Mouse (Mus musculus) intestine, embryonic 14.5 days (tissue): ENCODE data around the gene Nlk. TPM values are rescaled to one million over a fixed set of nuclear protein-coding genes. Genes with fewer than 3 reads are reported as not detected.

Experiments used
- ATAC-seq: fragments of 200-750 bp; cut with Nextera tagmentation; replicated peaks from 2 replicates; pipeline ENCODE4 v1.8.0; 2017; ENCODE audit warnings: low read depth, moderate number of reproducible peaks, moderate TSS enrichment, moderate library complexity; ENCODE audit not compliant: low FRiP score, low TSS enrichment
- DNase-seq: peaks from one replicate; pipeline ENCODE4 v3.0.0-alpha.2; 2018; ENCODE audit warnings: low spot score
- H3K27ac ChIP-seq: fragments of 300-500 bp; sonication (generic); 2 replicates; pipeline ENCODE4 v1.5.1; 2014; ENCODE audit warnings: low read depth, mild to moderate bottlenecking, control low read depth
- H3K27me3 ChIP-seq: fragments of 300-500 bp; sonication (generic); replicated peaks from 2 replicates; pipeline ENCODE4 v1.6.1; 2014; ENCODE audit warnings: low read length, control low read depth; ENCODE audit not compliant: control insufficient read depth, insufficient read depth
- H3K36me3 ChIP-seq: fragments of 300-500 bp; sonication (generic); 2 replicates; pipeline ENCODE4 v1.6.1; 2014; ENCODE audit warnings: low read length, control low read depth; ENCODE audit not compliant: control insufficient read depth, insufficient read depth
- H3K4me1 ChIP-seq: fragments of 300-500 bp; sonication (generic); replicated peaks from 2 replicates; pipeline ENCODE4 v1.6.1; 2014; ENCODE audit warnings: low read length, control low read depth, mixed read lengths; ENCODE audit not compliant: control insufficient read depth, insufficient read depth
- H3K4me2 ChIP-seq: fragments of 300-500 bp; sonication (generic); 2 replicates; pipeline ENCODE4 v1.6.1; 2014; ENCODE audit warnings: low read length
- H3K4me3 ChIP-seq: fragments of 300-500 bp; sonication (generic); 2 replicates; pipeline ENCODE4 v1.5.1; 2014; ENCODE audit warnings: low read depth, low read length, control low read depth, mixed read lengths
- H3K9ac ChIP-seq: fragments of 300-500 bp; sonication (generic); 2 replicates; pipeline ENCODE4 v1.6.1; 2014; ENCODE audit warnings: mild to moderate bottlenecking, low read length
- H3K9me3 ChIP-seq: fragments of 300-500 bp; sonication (generic); 2 replicates; pipeline ENCODE4 v1.6.1; 2016; ENCODE audit warnings: low read length, control low read depth; ENCODE audit not compliant: control insufficient read depth
- WGBS: fragments of 180-500 bp; shearing (Covaris S2); extraction: QIAGEN DNeasy Blood & Tissue Kit; methylation state at CpG from one replicate; pipeline ENCODE4 v1.1.7; 2014; 5-methylcytosine and 5-hydroxymethylcytosine counted together
- polyA plus RNA-seq: library from polyadenylated mRNA; unstranded; fragments of >200 nt; fragmentation: Nextera tagmentation; extraction: Ambion mirVana; gene quantifications from 2 replicates; pipeline ENCODE4 v1.2.1, GENCODE M21; 2014

The Nlk gene
- polyA plus RNA-seq, 1 experiment from 2014 or later: 12.6 TPM

DNA sequence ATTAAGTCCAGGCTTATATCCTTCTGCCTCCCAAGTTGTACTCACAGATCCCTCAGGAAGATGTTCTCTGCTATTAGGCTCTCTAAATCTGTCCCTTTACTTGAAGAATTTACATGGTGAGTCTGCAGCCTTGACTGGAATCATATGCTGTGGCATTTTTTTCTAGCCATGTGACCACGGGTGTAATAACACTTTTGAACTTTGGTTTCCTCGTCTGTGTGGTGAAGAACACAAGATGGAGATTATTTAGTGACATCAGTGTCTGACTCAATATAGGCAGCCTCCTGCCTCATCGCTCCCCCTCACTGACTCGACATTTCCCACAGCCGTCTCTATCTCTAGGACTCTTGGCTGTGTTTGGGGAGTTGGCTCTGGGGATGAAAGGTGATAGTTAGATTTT lies 5.9 kb upstream of the Nlk start:
- ATAC-seq (no peak), DNase-seq (no peak)
- Histone ChIP-seq H3K4me2 (no peak overlapping the region), H3K9me3 (no peaks in the 10 kb centered on the region), H3K4me3 (no peak overlapping the region), H3K27me3 (no peaks in the 10 kb centered on the region), H3K9ac (no peak overlapping the region), H3K4me1 (no peaks in the 10 kb centered on the region), H3K36me3 (no peaks in the 10 kb centered on the region), H3K27ac (no peak overlapping the region)
- WGBS: 72% methylated on average over 5 of the region's 5 CpGs

DNA sequence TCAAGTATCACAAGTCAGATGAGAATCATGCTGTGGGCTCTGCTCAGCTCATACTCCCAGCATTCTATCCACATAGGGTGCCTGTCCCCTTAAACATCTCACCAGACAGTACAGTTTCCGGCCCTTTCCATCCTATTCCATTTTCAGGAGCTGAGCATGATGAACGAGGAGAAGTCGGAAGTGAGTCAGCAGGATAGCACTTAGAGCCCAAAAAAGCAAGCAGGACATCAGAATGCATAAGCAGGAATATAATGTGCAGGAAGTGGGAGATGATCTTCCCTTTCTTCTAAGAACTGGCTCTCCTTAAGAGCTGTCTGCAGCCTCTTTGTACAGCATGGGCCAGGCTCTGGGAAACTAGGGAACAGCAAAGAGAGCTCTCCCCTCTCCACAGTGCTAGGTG lies 5.1 kb upstream of the Nlk start:
- Histone ChIP-seq H3K27me3 (no peaks in the 10 kb centered on the region), H3K9ac (no peak overlapping the region), H3K9me3 (no peaks in the 10 kb centered on the region), H3K36me3 (no peaks in the 10 kb centered on the region), H3K27ac (no peak overlapping the region), H3K4me2 (no peak overlapping the region), H3K4me1 (no peaks in the 10 kb centered on the region), H3K4me3 (no peak overlapping the region)
- ATAC-seq: no peak
- no peak for DNase-seq
- WGBS: 54% methylated on average over 3 of the region's 3 CpGs

DNA sequence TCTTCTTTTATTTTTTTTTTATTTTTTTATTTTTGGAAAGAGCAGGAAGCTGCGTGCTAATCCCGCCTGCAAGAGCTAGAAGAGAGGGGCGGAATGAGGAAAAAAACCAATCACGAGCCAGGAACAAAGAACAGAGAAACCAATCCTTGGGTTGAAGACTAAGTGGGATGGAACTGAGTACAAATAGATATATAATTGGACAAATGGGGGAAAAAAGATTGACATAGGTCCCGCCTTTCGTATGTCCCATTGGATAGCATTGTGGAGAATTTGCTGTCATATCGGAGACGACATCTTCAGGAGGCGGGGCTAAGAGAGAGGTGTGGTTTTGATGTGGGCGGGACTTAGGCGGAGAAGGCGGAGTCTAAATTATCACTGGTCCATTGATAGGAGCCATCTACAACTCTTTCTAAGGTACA lies 589 bp upstream of the Nlk start:
- ATAC-seq: peak; percentile 90
- Histone ChIP-seq H3K36me3 (no peaks in the 10 kb centered on the region), H3K27ac (peak overlapping the region; percentile 74; the same call in 1 of the 2 replicates), H3K9ac (0 out of 2 replicates have a peak overlapping the region, but pooled peaks have one; percentile 14), H3K4me2 (peak overlapping the region; percentile 46), H3K4me1 (peaks cover 23% of the 10 kb centered on the region), H3K27me3 (no peaks in the 10 kb centered on the region), H3K9me3 (no peaks in the 10 kb centered on the region), H3K4me3 (peak overlapping the region; percentile 78)
- DNase-seq: peak; percentile 90
- 0% methylated on average over 12 of the region's 12 CpGs for WGBS

DNA sequence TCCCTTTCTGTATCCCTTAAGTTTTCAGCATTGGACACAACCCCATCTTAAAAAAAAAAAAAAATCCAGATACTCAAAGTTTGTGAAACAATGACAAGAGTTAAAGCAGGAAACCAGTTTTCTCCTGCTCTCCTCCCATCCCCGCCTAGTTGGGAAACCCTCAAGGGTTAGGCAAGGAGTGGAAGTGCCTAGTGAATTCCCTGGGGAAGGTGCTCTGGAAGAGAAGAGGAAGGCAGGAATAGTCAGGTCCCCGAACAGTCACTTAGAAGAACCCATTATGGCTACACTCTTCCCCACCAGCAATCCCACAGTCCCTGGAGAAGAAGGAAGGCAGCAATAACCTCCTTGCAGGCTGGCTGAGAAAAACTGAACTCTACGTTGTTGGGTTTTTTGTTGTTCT lies 2.9 kb downstream of the Nlk start:
- Histone ChIP-seq H3K27ac (no peak overlapping the region), H3K4me2 (peak overlapping the region; percentile 32), H3K9ac (no peak overlapping the region), H3K27me3 (no peaks in the 10 kb centered on the region), H3K4me1 (peaks cover 32% of the 10 kb centered on the region), H3K36me3 (no peaks in the 10 kb centered on the region), H3K9me3 (no peaks in the 10 kb centered on the region), H3K4me3 (no peak overlapping the region)
- no peak for DNase-seq
- 70% methylated on average over 3 of the region's 3 CpGs for WGBS
- no peak for ATAC-seq

DNA sequence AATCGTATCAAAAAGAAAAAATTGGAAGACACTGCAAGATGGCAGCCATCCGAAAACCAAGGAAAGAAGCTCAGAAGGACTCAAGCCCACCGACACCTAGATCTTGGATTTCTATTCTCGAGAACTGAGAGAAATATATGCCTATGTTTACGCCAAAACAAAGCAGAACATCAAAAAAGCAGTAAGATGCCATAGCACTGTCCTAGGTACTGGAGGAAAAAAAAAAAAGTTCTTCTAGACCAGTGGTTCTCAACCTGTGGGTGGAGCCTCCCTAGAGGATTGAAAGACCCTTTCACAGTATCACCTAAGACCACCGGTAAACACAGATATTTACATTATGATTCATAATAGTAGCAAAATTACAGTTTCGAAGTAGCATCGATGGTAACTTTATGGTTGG lies 3.9 kb downstream of the Nlk start:
- no peak for ATAC-seq
- Histone ChIP-seq H3K4me2 (no peak overlapping the region), H3K9ac (no peak overlapping the region), H3K36me3 (no peaks in the 10 kb centered on the region), H3K27me3 (no peaks in the 10 kb centered on the region), H3K4me1 (peaks cover 32% of the 10 kb centered on the region), H3K27ac (no peak overlapping the region), H3K4me3 (no peak overlapping the region), H3K9me3 (no peaks in the 10 kb centered on the region)
- no peak for DNase-seq
- 92% methylated on average over 8 of the region's 8 CpGs for WGBS

DNA sequence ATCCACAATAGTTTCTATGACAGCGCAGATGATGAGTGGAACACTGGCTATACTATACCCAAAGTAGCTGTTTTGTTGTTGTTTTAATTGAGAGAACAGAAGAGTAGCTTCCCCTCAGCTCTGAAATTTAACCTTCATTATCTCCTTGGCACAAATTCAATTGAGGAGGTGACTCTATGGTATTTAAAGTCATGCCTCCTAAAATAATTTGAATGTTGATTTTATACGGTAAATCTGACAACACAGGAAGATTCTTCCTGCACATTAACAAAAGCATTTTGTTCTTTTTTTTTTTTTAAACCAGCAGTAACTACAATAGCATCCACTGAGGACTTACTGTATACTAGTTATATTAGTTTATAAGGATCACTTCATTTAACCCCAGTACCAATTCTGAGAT lies 6.0 kb downstream of the Nlk start:
- ATAC-seq: no peak
- Histone ChIP-seq H3K4me2 (no peak overlapping the region), H3K4me3 (no peak overlapping the region), H3K9me3 (no peaks in the 10 kb centered on the region), H3K9ac (no peak overlapping the region), H3K27ac (no peak overlapping the region), H3K4me1 (peaks cover 34% of the 10 kb centered on the region), H3K27me3 (no peaks in the 10 kb centered on the region), H3K36me3 (no peaks in the 10 kb centered on the region)
- no peak for DNase-seq
- WGBS: 64% methylated on average over 2 of the region's 2 CpGs

DNA sequence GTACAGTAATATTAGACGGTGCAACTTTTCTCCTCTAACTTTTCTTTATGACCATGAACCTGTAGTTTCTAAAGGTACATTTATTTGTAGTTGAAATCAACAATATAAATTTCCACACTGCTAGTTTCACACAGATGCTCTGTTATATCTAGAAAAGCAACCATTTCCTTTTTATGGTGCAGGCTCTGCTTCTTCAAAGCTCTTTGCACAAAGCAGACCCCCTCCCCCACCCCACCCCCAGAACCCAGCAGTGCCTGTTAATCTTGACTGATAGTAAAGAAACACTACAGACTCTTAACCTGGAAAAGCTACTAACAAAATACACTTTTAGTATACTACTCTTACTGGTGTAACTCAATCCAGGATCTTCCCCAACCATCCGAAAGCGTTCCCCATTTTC lies 6.6 kb downstream of the Nlk start:
- H3K4me1 ChIP-seq: peaks cover 27% of the 10 kb centered on the region
- 77% methylated on average over 3 of the region's 3 CpGs for WGBS
- ATAC-seq (no peak), DNase-seq (no peak)
- no peak overlapping the region for H3K4me2 ChIP-seq
- no peak overlapping the region for H3K9ac ChIP-seq
- H3K9me3 ChIP-seq: no peaks in the 10 kb centered on the region
- no peak overlapping the region for H3K4me3 ChIP-seq
- H3K36me3 ChIP-seq: no peaks in the 10 kb centered on the region
- H3K27ac ChIP-seq: no peak overlapping the region
- H3K27me3 ChIP-seq: no peaks in the 10 kb centered on the region

DNA sequence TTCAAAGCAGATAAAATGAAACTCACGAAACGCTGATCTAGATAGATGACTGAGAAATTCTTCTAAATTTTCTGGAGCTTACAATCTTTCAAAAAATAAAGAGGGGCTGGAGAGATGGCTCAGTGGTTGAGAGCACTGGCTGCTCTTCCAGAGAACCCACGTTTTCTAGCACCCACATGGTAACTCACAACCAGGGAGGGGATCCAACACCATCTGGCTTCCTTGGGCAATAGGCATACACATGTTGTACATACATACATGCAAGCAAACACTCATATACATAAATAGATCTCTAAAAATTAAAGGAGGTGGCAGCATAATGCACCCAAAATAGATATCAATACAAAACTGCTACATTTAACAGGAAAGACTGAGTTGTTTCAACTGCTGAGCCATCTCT lies 16.1 kb downstream of the Nlk start:
- Histone ChIP-seq H3K9ac (no peak overlapping the region), H3K4me1 (no peaks in the 10 kb centered on the region), H3K4me2 (no peak overlapping the region), H3K4me3 (no peak overlapping the region), H3K36me3 (peaks cover 12% of the 10 kb centered on the region; the same call in 1 of the 2 replicates), H3K9me3 (no peaks in the 10 kb centered on the region), H3K27me3 (no peaks in the 10 kb centered on the region), H3K27ac (no peak overlapping the region)
- WGBS: 83% methylated on average over 3 of the region's 3 CpGs
- DNase-seq (no peak), ATAC-seq (no peak)

DNA sequence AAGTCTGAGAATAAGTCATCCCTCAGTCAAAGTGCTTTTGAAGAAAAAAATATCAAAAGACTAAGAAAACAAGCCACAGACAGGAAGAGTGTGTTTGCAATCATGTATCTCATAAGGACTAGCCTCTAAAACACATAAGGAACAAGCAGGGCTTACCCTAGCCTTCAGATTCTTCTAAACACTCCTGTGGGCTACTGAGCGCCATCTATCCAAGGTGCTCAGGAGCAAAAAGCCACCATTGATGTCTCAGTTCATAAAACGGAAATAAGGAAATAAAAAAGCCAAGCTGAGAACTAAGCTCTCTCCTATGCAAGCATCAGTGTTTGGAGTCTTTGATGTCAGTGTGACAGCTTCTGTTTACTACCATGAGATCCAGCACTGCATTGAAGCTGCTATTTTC lies 18.4 kb downstream of the Nlk start:
- Histone ChIP-seq H3K27ac (no peak overlapping the region), H3K4me2 (no peak overlapping the region), H3K9me3 (no peaks in the 10 kb centered on the region), H3K36me3 (peaks cover 12% of the 10 kb centered on the region; the same call in 1 of the 2 replicates), H3K9ac (no peak overlapping the region), H3K4me3 (no peak overlapping the region), H3K27me3 (no peaks in the 10 kb centered on the region), H3K4me1 (no peaks in the 10 kb centered on the region)
- DNase-seq (no peak), ATAC-seq (no peak)
- WGBS: 66% methylated on average over 2 of the region's 2 CpGs
